Mouse (Mus musculus): ENCODE measurements at regions not wholly inside any gene's neighbourhood (a gene's known extent, or its start where the extent isn't known, plus 50 kb on each side); places are given as distances from the start of the nearest gene placed in this dataset.

DNA sequence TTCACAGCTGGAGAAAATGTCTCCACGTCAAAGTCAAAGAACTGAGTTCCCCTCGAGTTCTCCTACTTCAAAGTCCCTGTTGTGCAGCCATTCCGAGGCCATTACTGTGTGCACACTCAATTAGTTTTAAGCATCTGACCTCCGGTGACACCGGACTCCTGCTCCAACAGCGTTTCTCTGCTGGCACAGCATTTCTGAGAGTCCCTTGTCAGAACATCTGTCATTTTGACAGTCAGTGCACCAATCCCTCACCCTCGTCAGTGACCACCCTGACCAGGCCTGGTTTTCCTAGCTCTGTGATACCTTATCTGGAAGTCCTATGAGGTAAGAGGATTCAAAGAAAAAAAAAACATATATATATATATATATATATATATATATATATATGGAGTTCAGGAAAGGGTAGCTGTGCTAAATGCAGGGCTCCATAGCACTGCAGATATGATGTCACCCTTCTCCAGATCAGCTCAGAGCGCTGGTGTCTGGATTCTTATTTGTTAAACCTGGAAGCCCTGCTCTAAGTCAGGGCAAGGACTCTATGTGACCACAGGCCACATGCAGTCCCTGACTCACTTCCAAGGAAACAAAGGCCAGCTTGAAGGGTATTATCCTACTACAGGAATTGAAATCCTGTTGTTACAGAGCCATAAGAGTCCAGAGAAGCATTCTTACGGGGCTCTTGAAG, 63.1 kb upstream of the Krtap11-1 start:
- H3K4me1 ChIP-seq (ENCODE audit: control insufficient read depth, insufficient read depth, low read length) = no peaks in the 10 kb centered on the region
- no peak overlapping the region for H3K4me3 ChIP-seq (ENCODE audit: low read length)
- no peaks in the 10 kb centered on the region for H3K36me3 ChIP-seq (ENCODE audit: control insufficient read depth, insufficient read depth)
- H3K27ac ChIP-seq (ENCODE audit: low read length) = no peak overlapping the region
- H3K27me3 ChIP-seq (ENCODE audit: control insufficient read depth, insufficient read depth, low read length) = no peaks in the 10 kb centered on the region
- no peak for ATAC-seq (replicated peaks; ENCODE audit: extremely low read depth, insufficient read depth, low FRiP score)
- 42% methylated on average over 9 of the region's 9 CpGs for WGBS
- H3K9me3 ChIP-seq (replicated peaks; ENCODE audit: control insufficient read depth, low read length) = no peaks in the 10 kb centered on the region
- H3K4me2 ChIP-seq (ENCODE audit: low read depth, low read length) = no peak overlapping the region
- no peak overlapping the region for H3K9ac ChIP-seq (ENCODE audit: low read length)

GRCm38 (mm10) chr16:89632114-89632622, 61.2 kb upstream of the Krtap11-1 start:
- Histone ChIP-seq H3K9me3 (replicated peaks; ENCODE audit: control insufficient read depth, low read length) (no peaks in the 10 kb centered on the region), H3K27me3 (ENCODE audit: control insufficient read depth, insufficient read depth, low read length) (no peaks in the 10 kb centered on the region), H3K9ac (ENCODE audit: low read length) (no peak overlapping the region), H3K4me2 (ENCODE audit: low read depth, low read length) (no peak overlapping the region), H3K4me1 (ENCODE audit: control insufficient read depth, insufficient read depth, low read length) (no peaks in the 10 kb centered on the region), H3K36me3 (ENCODE audit: control insufficient read depth, insufficient read depth) (no peaks in the 10 kb centered on the region), H3K4me3 (ENCODE audit: low read length) (no peak overlapping the region), H3K27ac (ENCODE audit: low read length) (no peak overlapping the region)
- WGBS = 64% methylated on average over 6 of the region's 6 CpGs
- ATAC-seq (replicated peaks; ENCODE audit: extremely low read depth, insufficient read depth, low FRiP score) = no peak

DNA sequence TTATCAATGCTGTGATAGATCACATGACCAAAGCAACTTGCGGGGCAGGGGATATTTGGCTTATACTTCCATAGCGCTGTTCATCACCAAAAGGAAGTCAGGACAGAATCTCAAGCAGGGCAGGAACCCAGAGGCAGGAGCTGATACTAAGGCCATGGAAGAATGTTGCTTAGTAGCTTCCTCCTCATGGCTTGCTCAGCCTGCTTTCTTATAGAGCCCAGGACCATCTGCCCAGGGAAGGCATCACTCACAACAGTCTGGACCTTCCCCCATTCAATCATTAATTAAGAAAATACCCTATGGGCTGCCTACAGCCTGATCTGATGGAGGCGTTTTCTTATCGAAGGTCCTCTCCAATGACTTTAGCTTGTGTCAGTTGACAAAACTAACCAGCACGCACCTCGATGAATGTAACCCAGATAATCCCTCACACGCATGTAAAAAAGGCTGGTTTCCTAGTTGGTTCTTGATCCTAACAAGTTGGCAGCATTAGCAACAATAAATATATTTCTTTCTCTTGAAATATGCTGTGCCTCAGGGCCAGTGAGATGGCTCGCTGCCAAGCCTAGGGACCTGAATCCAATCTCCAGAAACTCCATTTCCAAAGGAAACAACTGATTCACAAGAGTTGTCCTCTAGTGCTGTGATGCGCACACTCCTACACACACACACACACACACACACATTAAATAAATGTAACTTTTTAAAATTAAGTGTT, 60.6 kb upstream of the Krtap11-1 start:
- Histone ChIP-seq H3K36me3 (ENCODE audit: control insufficient read depth, insufficient read depth) (no peaks in the 10 kb centered on the region), H3K9me3 (replicated peaks; ENCODE audit: control insufficient read depth, low read length) (no peaks in the 10 kb centered on the region), H3K9ac (ENCODE audit: low read length) (no peak overlapping the region), H3K27me3 (ENCODE audit: control insufficient read depth, insufficient read depth, low read length) (no peaks in the 10 kb centered on the region), H3K27ac (ENCODE audit: low read length) (no peak overlapping the region), H3K4me2 (ENCODE audit: low read depth, low read length) (no peak overlapping the region), H3K4me3 (ENCODE audit: low read length) (no peak overlapping the region), H3K4me1 (ENCODE audit: control insufficient read depth, insufficient read depth, low read length) (no peaks in the 10 kb centered on the region)
- WGBS = 87% methylated on average over 9 of the region's 9 CpGs
- ATAC-seq (replicated peaks; ENCODE audit: extremely low read depth, insufficient read depth, low FRiP score) = no peak

- no peaks in the 10 kb centered on the region for H3K27me3 ChIP-seq (ENCODE audit: control insufficient read depth, insufficient read depth, low read length)
- H3K9ac ChIP-seq (ENCODE audit: low read length) = no peak overlapping the region
- no peak for ATAC-seq (replicated peaks; ENCODE audit: extremely low read depth, insufficient read depth, low FRiP score)
- no peak overlapping the region for H3K4me2 ChIP-seq (ENCODE audit: low read depth, low read length)
- H3K4me1 ChIP-seq (ENCODE audit: control insufficient read depth, insufficient read depth, low read length) = no peaks in the 10 kb centered on the region
- 83% methylated on average over 12 of the region's 12 CpGs for WGBS
- H3K9me3 ChIP-seq (replicated peaks; ENCODE audit: control insufficient read depth, low read length) = no peaks in the 10 kb centered on the region
- H3K27ac ChIP-seq (ENCODE audit: low read length) = no peak overlapping the region
- no peak overlapping the region for H3K4me3 ChIP-seq (ENCODE audit: low read length)
- H3K36me3 ChIP-seq (ENCODE audit: control insufficient read depth, insufficient read depth) = no peaks in the 10 kb centered on the region
Observed at GRCm38 (mm10) chr16:89625710-89626109, 54.7 kb upstream of the Krtap11-1 start.

- H3K27me3 ChIP-seq (ENCODE audit: control insufficient read depth, insufficient read depth, low read length) = no peaks in the 10 kb centered on the region
- H3K9ac ChIP-seq (ENCODE audit: low read length) = no peak overlapping the region
- 86% methylated on average over 12 of the region's 12 CpGs for whole genome bisulfite sequencing
- no peak overlapping the region for H3K27ac ChIP-seq (ENCODE audit: low read length)
- no peak for ATAC-seq (replicated peaks; ENCODE audit: extremely low read depth, insufficient read depth, low FRiP score)
- no peak overlapping the region for H3K4me2 ChIP-seq (ENCODE audit: low read depth, low read length)
- H3K36me3 ChIP-seq (ENCODE audit: control insufficient read depth, insufficient read depth) = no peaks in the 10 kb centered on the region
- H3K4me3 ChIP-seq (ENCODE audit: low read length) = no peak overlapping the region
- no peaks in the 10 kb centered on the region for H3K4me1 ChIP-seq (ENCODE audit: control insufficient read depth, insufficient read depth, low read length)
- H3K9me3 ChIP-seq (replicated peaks; ENCODE audit: control insufficient read depth, low read length) = no peaks in the 10 kb centered on the region
Observed at GRCm38 (mm10) chr16:89625253-89625652, 54.3 kb upstream of the Krtap11-1 start.

All from heart, embryonic 16.5 days (tissue).